Mouse (Mus musculus) CH12F3 (cell line): ENCODE results near the gene Wdr24.

Source experiments
- in situ Hi-C: fragments of 300-500 bp; cut with MboI; formaldehyde crosslinking; loops from 2 replicates; pipeline ENCODE4 v1.14.3; 2020; ENCODE audit warnings: low sequenced_read_pairs

The Wdr24 gene

GRCm38 (mm10) chr17:25830806-25831431 is 7.5 kb downstream of the Wdr24 start:
- in situ Hi-C loops = no loop called here

GRCm38 (mm10) chr17:25831451-25832281 is 8.2 kb downstream of the Wdr24 start:
- in situ Hi-C loops = no loop called here

- in situ Hi-C loops = no loop called here
These were observed 9.2 kb downstream of the Wdr24 start for GRCm38 (mm10) chr17:25832436-25833290.

- in situ Hi-C loops = no loop called here
These were observed 9.8 kb downstream of the Wdr24 start, which contains the start of gene Stub1 for GRCm38 (mm10) chr17:25833291-25833663. Gene Stub1, minus strand, starts transcription at chr17:25833404.

- in situ Hi-C loops = no loop called here
These were observed 10.7 kb downstream of the Wdr24 start for GRCm38 (mm10) chr17:25833961-25834594.

GRCm38 (mm10) chr17:25834595-25835222 is 11.3 kb downstream of the Wdr24 start:
- in situ Hi-C loops = no loop called here

- in situ Hi-C loops = no loop called here
These were observed 11.9 kb downstream of the Wdr24 start for GRCm38 (mm10) chr17:25835301-25835700.

- in situ Hi-C loops = no loop called here
These were observed 12.4 kb downstream of the Wdr24 start for GRCm38 (mm10) chr17:25835816-25836215.

- in situ Hi-C loops = no loop called here
These were observed 13.1 kb downstream of the Wdr24 start for GRCm38 (mm10) chr17:25836397-25837075.

GRCm38 (mm10) chr17:25837076-25837410 is 13.6 kb downstream of the Wdr24 start, which contains the start of gene Rhbdl1:
Gene Rhbdl1, minus strand, starts transcription at chr17:25837295.
- in situ Hi-C loops = no loop called here

- in situ Hi-C loops = no loop called here
These were observed 14.1 kb downstream of the Wdr24 start for GRCm38 (mm10) chr17:25837533-25837932.

GRCm38 (mm10) chr17:25838904-25839303 is 15.5 kb downstream of the Wdr24 start:
- in situ Hi-C loops = no loop called here

- in situ Hi-C loops = no loop called here
These were observed 16.2 kb downstream of the Wdr24 start for GRCm38 (mm10) chr17:25839455-25840235.

- in situ Hi-C loops = no loop called here
These were observed 17.1 kb downstream of the Wdr24 start for GRCm38 (mm10) chr17:25840519-25840918.

- in situ Hi-C loops = no loop called here
These were observed 17.9 kb downstream of the Wdr24 start, which contains the start of gene Gm20683 for GRCm38 (mm10) chr17:25841117-25841880. Gene Gm20683, minus strand, starts transcription at chr17:25841763.

GRCm38 (mm10) chr17:25842509-25842908 is 19.1 kb downstream of the Wdr24 start:
- in situ Hi-C loops = no loop called here

- in situ Hi-C loops = no loop called here
These were observed 19.7 kb downstream of the Wdr24 start for GRCm38 (mm10) chr17:25843122-25843521.
